Mouse (Mus musculus) bone marrow macrophage, adult 2 months (primary cell): Measurements from ENCODE around the gene Reep3.

ENCODE experiments used
- CTCF ChIP-seq: IDR thresholded peaks from 2 replicates; pipeline ENCODE4 v1.5.1; 2012; ENCODE audit warnings: low read depth, mild to moderate bottlenecking, low read length, moderate library complexity
- POLR2A ChIP-seq: IDR thresholded peaks from 2 replicates; pipeline ENCODE4 v1.6.1; 2012; ENCODE audit warnings: mild to moderate bottlenecking, low read depth, low read length, borderline replicate concordance

- TF ChIP-seq POLR2A (no peak), CTCF (no peak)
Observed at GRCm38 (mm10) chr10:67025573-67026236, 71.0 kb downstream of the Reep3 start.
